Mouse (Mus musculus) ES-E14 (cell line): ENCODE results near the gene Mrpl38. TPM values are rescaled to one million over a fixed set of nuclear protein-coding genes. Genes with fewer than 3 reads are reported as not detected.
A peak's percentile ranks its signal among the peaks of the same experiment; 100 is the strongest.

Experiments used
- DNase-seq: peaks from one replicate; pipeline ENCODE4 v3.0.0-alpha.2; 2013; ENCODE audit warnings: low read depth, low spot score
- H3K27ac ChIP-seq: 2 replicates; pipeline ENCODE4 v1.5.1; 2012; ENCODE audit warnings: low read depth, mild to moderate bottlenecking, low read length, moderate library complexity, mixed read lengths; ENCODE audit not compliant: poor library complexity, insufficient read depth, severe bottlenecking
- H3K36me3 ChIP-seq: 2 replicates; pipeline ENCODE4 v1.6.1; 2012; ENCODE audit warnings: mild to moderate bottlenecking, low read length, moderate library complexity, mixed read lengths; ENCODE audit not compliant: control insufficient read depth, poor library complexity, insufficient read depth, severe bottlenecking
- H3K4me1 ChIP-seq, 2 experiments: fragments of 150-350 bp in 1 of 2; sonication (generic) in 1 of 2; 2 replicates each; pipeline ENCODE4 v1.6.1; 2012; ENCODE audit warnings: low read length in 2 of 2, mild to moderate bottlenecking in 1 of 2, mixed read lengths in 1 of 2; ENCODE audit not compliant: control insufficient read depth in 2 of 2, insufficient read depth in 2 of 2, poor library complexity in 1 of 2
- H3K4me3 ChIP-seq, 2 experiments: fragments of 150-350 bp in 1 of 2; sonication (generic) in 1 of 2; 2 replicates each; pipeline ENCODE4 v1.5.1; 2012; ENCODE audit warnings: low read length in 2 of 2, low read depth in 1 of 2, mild to moderate bottlenecking in 1 of 2, mixed read lengths in 1 of 2; ENCODE audit not compliant: insufficient read depth in 1 of 2, poor library complexity in 1 of 2, severe bottlenecking in 1 of 2
- H3K9ac ChIP-seq: 2 replicates; pipeline ENCODE4 v1.6.1; 2012; ENCODE audit warnings: low read depth, mild to moderate bottlenecking, low read length, mixed read lengths; ENCODE audit not compliant: poor library complexity, insufficient read depth, severe bottlenecking
- H3K9me3 ChIP-seq: fragments of 150-350 bp; sonication (generic); 2 replicates; pipeline ENCODE4 v1.6.1; 2012; ENCODE audit warnings: low read depth, mild to moderate bottlenecking, low read length; ENCODE audit not compliant: control insufficient read depth, insufficient read depth
- CHD2 ChIP-seq: IDR thresholded peaks from 2 replicates; pipeline ENCODE4 v1.6.1; 2014; ENCODE audit warnings: mild to moderate bottlenecking, low read depth, low read length, inconsistent platforms
- HCFC1 ChIP-seq: IDR thresholded peaks from 2 replicates; pipeline ENCODE4 v1.6.1; 2012; ENCODE audit warnings: low read length, inconsistent platforms, borderline replicate concordance; ENCODE audit not compliant: insufficient read depth
- MAFK ChIP-seq: IDR thresholded peaks from 2 replicates; pipeline ENCODE4 v1.6.1; 2014; ENCODE audit warnings: mild to moderate bottlenecking, low read depth, low read length, inconsistent platforms; ENCODE audit not compliant: insufficient read depth
- ZC3H11A ChIP-seq: IDR thresholded peaks from 2 replicates; pipeline ENCODE4 v1.6.1; 2012; ENCODE audit warnings: low read depth, mild to moderate bottlenecking, inconsistent platforms, low read length, borderline replicate concordance
- ZNF384 ChIP-seq: IDR thresholded peaks from 2 replicates; pipeline ENCODE4 v1.6.1; 2012; ENCODE audit warnings: low read depth, low read length, inconsistent platforms
- in situ Hi-C, 2 experiments: fragments of 600-800 bp; cut with MboI; formaldehyde crosslinking; loops; one replicate each; pipeline ENCODE4 v1.15.1; 2025; ENCODE audit warnings: low sequenced_read_pairs in 2 of 2, inconsistent platforms in 1 of 2; ENCODE audit not compliant: unreplicated experiment in 2 of 2
- total RNA-seq: library from RNA; depleted of rRNA; stranded (reverse); fragments of 300-350 nt; gene quantifications from 2 replicates; pipeline ENCODE4 v1.2.3, GENCODE M21; 2012

Mrpl38 gene
- total RNA-seq, 1 experiment, result 81.3 TPM

DNA sequence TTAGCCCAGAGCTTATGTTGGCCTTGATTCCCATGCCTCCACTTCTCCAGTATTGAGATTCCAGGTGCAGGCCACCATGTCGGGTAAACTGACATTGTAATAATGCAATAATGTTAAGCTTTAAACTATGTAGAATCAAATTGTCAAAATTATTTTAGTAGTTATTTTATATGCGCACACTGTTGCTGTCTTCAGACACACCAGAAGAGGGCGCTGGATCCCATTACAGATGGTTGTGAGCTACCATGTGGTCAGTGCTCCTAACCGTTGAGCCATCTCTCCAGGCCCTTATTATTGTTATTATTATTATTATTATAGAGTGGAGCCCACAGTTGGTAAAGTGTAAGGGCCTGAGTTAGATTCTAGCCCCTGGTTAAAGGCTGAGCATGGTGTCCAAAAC is 27.6 kb downstream of the Mrpl38 start:
- no peak overlapping the region for H3K27ac ChIP-seq

DNA sequence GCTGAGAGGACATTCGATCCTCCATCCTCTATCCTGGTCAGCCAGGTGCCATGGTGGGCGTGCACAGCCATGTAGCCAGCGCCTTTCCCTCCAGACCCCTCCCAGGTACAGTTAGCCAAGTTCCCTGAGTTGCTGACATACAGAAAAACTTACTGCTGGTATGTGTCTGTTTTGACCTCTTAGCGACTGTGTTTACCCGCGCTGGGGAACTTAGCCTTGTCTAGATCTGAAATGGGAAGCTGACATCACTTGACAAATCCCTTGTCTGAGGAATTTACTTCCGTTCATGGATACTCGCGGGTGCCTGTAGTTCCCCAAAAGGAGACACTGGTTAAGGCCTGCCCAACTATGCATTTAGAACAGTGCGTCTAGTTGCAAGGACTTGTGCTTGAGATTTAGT is 28.1 kb downstream of the Mrpl38 start:
- H3K9me3 ChIP-seq, result no peaks in the 10 kb centered on the region
- in situ Hi-C loops, result no loop called here
- TF ChIP-seq ZC3H11A (no peak), MAFK (no peak), ZNF384 (no peak), CHD2 (no peak), HCFC1 (no peak)
- no peak overlapping the region for H3K27ac ChIP-seq
- peaks cover 4 to 29% of the 10 kb centered on the region in 2 experiments; a peak in 3 of 4 replicates for H3K4me1 ChIP-seq
- DNase-seq, result no peak
- no peak overlapping the region for H3K9ac ChIP-seq
- H3K36me3 ChIP-seq, result no peaks in the 10 kb centered on the region
- peak overlapping the region; percentile 45 to 46; a peak in 3 of 4 replicates for H3K4me3 ChIP-seq

More for the DNA sequence above, 27.6 kb downstream of the Mrpl38 start:
- no peaks in the 10 kb centered on the region for H3K36me3 ChIP-seq
- peaks cover 4 to 26% of the 10 kb centered on the region in 2 experiments; a peak in 3 of 4 replicates for H3K4me1 ChIP-seq
- no peak for DNase-seq
- no peaks in the 10 kb centered on the region for H3K9me3 ChIP-seq
- no peak overlapping the region for H3K9ac ChIP-seq
- in situ Hi-C loops, result no loop called here
- H3K4me3 ChIP-seq, result no peak overlapping the region
- TF ChIP-seq ZNF384 (no peak), CHD2 (no peak), HCFC1 (no peak), MAFK (no peak), ZC3H11A (no peak)

DNA sequence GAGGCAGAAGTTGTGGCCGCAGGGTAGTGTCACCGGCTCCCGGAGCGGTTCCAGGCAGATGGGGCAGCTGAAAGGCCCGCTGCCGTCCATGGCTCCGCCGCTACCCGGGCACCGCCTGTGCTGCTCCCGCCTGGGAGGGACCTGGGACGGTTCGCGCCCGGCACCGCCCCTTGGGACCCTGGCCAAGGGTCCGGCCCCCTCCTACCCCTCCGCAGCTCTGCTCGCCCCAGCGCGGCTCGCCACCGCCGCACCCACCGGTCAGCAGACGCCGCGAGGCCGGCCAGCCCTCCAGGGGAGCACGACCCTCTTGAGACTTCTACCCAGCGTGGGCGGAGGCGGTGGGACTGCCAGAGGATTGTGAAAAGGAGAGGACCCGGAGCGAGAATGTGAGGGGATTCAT is 28.5 kb downstream of the Mrpl38 start:
- in situ Hi-C loops, result no loop called here
- no peaks in the 10 kb centered on the region for H3K36me3 ChIP-seq
- DNase-seq, result no peak
- H3K9ac ChIP-seq, result peak overlapping the region; percentile 28; the same call in 1 of the 2 replicates
- H3K27ac ChIP-seq, result no peak overlapping the region
- H3K9me3 ChIP-seq, result no peaks in the 10 kb centered on the region
- H3K4me3 ChIP-seq, result peak overlapping the region; percentile 45 to 46
- TF ChIP-seq ZC3H11A (no peak), HCFC1 (no peak), ZNF384 (no peak), MAFK (no peak), CHD2 (no peak)
- H3K4me1 ChIP-seq, result peaks cover 4 to 29% of the 10 kb centered on the region in 2 experiments; a peak in 3 of 4 replicates

DNA sequence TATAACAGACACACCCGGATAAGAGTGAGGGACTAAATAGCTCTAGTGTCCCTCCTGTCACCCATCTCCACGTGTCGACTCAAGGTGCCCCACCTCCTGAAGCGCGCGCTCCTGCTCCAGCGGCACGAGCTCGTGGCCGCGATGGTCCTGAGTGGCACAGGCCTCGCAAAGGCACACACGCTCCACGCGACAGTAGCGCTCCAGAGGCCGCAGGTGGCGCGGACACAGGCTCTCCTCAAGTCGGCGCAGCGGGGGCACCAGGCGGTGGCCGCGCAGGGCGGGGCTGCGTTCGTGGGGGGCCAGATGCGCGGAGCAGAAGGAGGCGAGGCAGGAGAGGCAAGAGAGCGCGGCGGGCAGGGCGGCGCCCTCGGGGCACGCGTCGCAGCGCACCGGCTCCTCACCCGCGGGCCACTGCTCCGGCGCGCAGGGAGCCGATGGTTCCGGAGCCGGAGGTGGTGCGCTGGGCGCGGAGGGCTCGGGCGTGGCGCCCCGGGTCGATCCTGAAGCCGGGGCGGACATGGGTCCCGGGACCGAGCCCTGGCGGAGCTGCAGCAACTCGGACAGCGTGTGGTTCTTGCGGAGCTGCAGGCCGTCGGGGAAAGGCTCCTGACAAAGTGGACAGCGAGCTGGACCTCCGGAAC is 29.1 kb downstream of the Mrpl38 start:
- Histone ChIP-seq H3K4me3 (peak overlapping the region; percentile 45 to 46), H3K4me1 (peaks cover 7 to 30% of the 10 kb centered on the region in 2 experiments), H3K9ac (peak overlapping the region; percentile 28), H3K9me3 (no peaks in the 10 kb centered on the region), H3K36me3 (no peaks in the 10 kb centered on the region), H3K27ac (no peak overlapping the region)
- DNase-seq, result no peak
- no peak for TF ChIP-seq MAFK
- TF ChIP-seq CHD2, result no peak
- TF ChIP-seq ZC3H11A, result no peak
- TF ChIP-seq ZNF384, result no peak
- TF ChIP-seq HCFC1, result no peak
- in situ Hi-C loops, result no loop called here
